Mouse (Mus musculus) retina, postnatal 1 day (tissue): ENCODE measurements around the gene Zfp979.
"Not testable (repeated sequence)": the region's sequence is repeated elsewhere in the genome, so short reads cannot be mapped to it uniquely, and the experiment has no call there.

Experiments
- DNase-seq: peaks from one replicate; pipeline ENCODE4 v3.0.0-alpha.2; 2012

Zfp979 gene

DNA sequence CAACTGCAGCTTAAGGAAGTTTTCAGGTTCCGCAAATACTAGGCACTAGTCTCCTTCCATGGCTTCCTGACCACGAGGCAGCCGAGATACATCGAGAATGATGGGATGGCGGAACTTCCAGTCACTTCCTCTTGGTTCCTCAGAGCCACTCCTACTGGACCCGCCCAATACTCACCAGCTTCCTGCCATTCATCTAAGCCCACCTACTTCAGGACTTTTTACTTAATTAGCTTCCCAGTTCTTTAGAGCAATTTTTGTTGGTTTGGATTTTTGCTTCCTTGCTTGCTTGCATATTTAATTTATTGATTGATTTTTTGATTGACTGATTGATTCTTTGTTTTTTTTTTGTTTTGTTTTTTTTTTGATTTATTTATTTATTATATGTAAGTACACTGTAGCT lies at the start of gene Zfp979:
Gene Zfp979 (minus strand): TSS at position 101 of the 400 bp plus-strand sequence.
- DNase-seq, result not testable (repeated sequence)

DNA sequence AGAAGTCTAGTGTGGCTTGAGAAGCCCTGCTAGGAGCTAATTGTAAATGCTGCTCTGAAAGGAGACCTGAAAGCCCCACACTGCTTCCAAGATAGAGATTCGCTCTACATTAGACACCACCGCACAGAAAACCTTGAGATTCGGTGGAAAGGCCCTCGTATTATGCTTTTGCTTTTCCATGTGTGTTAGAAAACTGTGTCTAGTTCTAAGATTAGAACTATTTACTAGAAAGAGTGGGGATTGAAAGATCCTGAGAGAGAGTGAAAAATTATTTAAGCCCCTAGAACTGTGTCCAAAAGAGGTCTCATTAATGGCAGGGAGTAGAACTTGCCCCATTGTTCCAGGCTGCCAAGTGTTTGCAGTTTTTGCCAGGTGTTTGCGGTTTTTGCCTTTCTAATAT lies 12.9 kb upstream of the Zfp979 start:
- not testable (repeated sequence) for DNase-seq

DNA sequence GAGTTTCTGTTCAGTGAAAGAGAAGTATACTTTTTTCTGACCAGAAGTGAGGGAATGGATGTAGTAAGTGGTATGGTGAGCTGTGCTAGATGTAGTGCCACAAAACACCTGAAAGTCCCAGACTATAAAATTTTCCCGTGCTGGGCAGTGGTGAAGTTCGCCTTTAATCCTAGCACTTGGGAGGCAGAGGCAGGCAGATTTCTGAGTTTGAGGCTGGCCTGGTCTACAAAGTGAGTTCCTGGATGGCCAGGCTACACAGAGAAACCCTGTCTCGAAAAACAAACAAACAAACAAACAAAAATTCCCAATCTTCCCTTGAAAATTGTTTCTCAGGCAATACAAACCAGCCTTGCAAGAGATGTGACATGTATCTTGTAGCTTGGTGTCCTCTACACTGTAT lies 5.1 kb upstream of the Zfp979 start:
- DNase-seq, result not testable (repeated sequence)

DNA sequence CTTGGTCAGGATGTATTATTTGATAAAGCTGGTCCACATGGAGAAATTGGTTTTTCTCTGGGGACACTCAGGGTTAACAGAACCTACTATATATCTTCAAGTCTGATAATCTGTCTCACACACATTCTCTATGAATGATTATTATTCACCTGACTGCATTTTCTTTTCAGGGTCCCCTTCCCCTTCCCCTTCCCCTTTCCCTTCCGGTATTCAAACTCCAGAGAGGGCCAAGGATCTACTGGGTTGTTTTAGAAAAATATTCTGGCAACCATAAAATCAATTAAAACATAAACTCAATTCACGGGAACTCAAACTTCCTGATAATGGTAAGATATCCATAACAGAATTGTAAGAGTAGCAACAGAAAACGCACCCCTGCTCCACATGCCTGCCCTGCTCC lies 381 bp downstream of the Zfp979 start:
- DNase-seq, result not testable (repeated sequence)

DNA sequence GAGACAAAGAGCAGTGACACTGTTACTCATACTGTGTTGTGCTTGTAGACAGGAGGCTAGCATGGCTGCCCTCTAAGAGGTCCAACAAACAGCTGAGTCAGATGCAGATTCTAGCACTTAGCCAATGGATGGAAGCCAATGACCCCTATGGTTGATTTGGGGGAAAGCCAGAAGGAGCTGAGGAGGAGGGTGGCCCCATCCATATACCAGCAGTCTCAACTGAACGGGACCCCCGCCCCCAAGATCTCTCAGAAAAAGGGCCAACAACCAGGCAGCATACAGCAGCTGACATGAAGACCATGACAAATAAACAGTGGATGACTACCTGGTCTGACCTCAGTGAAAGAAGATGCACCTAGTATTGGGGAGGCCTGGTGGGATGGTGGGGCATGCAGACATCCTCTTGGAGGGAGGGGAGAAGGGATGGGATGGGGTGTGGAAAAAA lies 8.5 kb downstream of the Zfp979 start:
- not testable (repeated sequence) for DNase-seq

DNA sequence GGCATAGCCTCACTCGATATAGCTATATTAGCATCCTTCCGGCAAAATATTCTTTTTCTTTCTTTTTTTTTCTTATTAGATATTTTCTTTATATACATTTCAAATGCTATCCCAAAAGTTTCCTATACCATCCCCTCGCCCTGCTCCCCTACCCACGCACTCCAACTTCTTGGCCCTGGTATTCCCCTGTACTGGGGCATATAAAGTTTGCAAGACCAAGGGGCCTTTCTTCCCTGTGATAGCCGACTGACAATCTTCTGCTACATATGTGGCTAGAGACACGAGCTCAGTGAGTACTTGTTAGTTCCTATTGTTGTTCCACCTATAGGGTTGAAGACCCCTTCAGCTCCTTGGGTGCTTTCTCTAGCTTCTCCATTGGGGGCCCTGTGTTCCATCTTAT lies 35.8 kb downstream of the Zfp979 start:
- DNase-seq, result not testable (repeated sequence)

DNA sequence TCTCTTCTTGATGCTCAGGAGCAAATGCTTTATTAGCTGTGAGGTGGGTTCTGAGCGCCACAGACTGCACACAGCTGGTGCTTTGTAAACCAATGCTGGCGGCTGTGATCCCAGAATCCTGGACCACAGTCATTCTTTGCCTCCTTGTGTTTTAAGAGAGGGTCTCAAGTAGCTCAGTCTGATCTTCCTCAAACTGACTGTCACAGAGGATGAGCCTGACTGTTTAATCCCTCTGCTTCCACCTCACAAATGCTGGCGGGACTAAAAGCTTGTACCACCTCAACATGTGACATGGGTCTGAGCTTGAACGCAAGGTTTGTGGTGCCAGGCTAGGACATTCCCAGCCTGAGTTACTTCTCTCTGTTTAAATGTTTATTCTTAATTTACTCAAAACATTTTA lies 36.8 kb downstream of the Zfp979 start:
- DNase-seq, result no peak

DNA sequence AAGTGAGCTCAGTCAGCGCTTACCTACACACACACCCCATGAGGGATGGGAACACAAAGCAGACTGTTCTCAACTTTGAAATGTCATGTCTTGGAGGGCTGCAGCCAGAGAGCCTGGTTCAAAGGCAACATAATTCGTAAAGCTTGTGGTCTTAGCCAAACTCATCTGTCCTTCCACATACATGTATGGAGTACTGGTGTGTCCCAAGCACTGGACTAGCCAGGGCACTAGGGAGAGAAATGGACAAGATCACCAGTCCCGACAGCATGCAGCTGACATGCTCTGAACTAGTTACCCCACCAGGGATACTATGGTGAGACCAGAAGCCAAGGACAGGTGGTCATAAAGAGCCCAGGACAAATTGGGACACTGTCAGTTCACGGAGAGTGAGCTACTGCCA lies 38.5 kb downstream of the Zfp979 start:
- DNase-seq, result no peak

DNA sequence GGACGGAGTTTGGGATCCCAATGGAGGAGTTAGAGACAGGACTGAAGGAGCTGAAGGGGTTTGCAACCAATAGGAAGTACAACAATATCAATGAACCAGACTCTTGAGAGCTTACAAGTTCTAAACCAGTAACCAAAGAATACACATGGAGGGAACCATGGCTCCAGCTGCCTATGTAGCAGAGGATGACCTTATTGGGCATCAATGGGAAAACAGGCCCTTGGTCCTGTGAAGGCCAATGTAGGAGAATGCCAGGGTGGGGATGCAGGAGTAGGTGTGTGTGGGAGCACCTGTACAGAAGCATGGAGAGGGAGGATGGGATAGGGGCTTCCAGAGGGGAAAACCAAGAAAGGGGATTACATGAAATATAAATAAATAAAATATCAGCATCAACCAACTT lies 40.4 kb downstream of the Zfp979 start:
- DNase-seq, result no peak

DNA sequence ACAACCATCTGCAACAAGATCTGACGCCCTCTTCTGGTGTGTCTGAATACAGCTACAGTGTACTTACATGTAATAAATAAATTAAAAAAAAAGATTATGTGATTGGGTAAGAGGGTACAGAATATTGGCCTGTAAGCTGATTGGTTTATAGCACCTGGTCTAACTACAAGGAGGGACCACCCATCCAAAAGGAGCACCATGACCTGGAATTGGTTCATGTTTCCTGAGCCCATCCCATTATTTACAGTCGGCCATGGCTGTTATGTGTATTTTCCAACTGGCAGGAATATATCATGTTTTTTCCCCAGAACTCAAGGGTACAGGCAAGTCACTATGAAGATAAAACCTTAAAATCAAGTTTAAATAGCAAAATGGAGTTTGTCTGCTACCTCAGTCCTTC lies 43.5 kb downstream of the Zfp979 start:
- DNase-seq, result no peak

DNA sequence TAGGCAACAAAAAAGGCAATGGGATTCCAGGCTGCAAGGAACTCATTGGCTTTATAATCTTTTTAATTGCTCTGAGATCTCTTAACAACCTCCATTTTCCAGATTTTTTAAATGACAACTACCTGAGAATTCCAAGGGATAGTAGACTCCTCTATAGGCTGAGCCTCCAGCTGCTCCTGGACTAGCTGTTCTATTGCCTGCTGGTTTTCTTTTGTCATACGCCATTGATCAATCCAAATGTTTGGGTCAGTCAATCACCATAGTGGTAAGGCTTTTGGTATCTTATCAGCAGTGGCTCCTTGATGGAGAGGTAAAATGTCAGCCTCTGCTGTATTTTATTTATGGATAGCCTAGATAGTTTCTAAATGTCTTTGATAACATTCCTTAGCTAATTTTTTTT lies 44.6 kb downstream of the Zfp979 start:
- no peak for DNase-seq

DNA sequence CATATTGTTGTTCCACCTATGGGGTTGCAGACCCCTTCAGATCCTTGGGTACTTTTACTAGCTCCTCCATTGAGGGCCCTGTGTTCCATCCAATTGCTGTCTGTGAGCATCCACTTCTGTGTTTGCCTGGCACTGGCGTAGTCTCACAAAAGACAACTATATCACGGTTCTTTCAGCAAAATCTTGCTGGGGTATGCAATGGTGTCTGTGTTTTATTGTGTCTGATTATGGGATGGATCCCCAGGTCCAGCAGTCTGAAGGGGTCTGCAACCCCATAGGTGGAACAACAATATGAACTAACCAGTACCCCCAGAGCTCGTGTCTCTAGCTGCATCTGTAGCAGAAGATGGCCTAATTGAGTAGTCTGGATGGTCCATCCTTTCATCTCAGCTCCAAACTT lies 47.7 kb downstream of the Zfp979 start:
- not testable (repeated sequence) for DNase-seq

DNA sequence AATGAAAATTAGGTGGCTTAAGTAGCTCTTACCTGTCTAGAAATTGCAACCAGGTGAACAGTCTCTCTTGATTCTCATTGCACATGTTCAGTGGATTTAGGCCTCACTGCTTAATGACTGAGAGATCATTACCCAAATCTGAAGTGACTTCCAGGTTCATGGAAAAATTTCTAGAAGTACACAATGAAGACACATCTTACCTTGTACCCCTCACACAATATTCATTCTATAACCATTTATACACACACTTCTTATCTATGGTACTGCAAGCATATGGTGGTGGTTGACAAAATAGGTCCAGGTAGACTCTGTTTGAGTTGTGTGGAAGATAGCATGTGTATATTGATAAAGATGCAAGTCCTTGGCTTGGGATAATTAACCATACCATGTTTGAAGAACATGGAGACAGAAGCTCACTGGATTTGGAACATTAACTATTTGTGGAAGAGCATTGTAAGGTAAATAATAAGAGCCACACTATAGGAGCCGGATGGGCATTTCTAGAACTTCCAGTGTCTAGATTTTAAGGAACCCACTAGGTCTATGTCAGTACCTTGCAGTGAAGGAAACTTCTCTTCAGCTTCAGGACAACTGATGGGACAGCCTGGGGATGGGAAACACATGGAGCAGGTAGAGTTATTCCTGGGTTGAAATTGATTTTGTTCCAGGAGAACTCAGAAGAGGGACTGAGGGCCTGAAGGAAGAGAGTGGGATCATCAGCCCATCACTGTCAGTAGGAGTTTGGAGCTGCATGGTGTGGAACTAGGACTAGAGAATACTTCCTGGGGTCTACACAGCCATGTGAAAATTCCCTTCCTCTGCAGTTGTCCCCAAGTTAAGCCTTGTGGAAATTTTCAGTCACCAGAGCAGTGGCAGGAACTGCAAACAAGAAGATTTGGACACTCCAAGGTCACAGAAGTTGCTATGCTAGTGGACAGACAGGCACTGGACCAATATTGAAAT lies 55.5 kb downstream of the Zfp979 start:
- DNase-seq, result no peak

DNA sequence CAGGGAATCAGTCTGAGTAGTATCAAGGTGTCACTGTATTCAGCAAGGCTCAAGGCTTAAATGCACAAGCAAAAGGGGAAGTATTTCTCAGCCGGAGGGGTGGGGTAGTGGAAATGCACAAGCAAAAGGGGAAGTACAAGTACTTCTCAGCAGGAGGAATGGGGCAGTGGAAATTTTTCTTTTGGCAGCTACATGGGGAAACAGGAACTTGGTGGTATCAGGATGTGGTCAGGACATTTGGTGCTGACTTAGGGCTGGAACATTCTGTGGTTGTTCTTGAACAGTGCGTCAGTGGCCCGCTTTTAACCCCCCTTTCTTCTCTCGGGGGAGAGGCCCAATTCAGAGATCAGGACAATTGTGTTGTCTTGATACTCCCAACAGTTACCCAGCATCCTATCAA lies 62.9 kb downstream of the Zfp979 start:
- DNase-seq, result not testable (repeated sequence)

DNA sequence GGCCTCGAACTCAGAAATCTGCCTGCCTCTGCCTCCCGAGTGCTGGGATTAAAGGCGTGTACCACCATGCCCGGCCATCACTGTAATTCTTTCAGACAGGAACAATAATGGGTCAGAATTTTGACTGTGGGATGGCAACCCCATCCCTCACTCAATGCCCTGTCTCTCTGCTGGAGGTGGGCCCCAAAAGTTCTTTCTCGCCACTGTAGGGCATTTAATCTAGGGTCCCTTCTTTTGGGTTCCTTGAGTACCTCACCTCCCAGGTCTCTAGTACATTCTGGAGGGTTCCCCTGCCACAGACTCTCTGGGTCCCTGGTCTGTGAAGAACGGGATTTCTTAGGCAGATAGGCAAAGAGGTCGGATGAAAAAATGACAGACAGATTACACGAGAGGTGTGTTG lies 71.2 kb downstream of the Zfp979 start:
- DNase-seq, result not testable (repeated sequence)

DNA sequence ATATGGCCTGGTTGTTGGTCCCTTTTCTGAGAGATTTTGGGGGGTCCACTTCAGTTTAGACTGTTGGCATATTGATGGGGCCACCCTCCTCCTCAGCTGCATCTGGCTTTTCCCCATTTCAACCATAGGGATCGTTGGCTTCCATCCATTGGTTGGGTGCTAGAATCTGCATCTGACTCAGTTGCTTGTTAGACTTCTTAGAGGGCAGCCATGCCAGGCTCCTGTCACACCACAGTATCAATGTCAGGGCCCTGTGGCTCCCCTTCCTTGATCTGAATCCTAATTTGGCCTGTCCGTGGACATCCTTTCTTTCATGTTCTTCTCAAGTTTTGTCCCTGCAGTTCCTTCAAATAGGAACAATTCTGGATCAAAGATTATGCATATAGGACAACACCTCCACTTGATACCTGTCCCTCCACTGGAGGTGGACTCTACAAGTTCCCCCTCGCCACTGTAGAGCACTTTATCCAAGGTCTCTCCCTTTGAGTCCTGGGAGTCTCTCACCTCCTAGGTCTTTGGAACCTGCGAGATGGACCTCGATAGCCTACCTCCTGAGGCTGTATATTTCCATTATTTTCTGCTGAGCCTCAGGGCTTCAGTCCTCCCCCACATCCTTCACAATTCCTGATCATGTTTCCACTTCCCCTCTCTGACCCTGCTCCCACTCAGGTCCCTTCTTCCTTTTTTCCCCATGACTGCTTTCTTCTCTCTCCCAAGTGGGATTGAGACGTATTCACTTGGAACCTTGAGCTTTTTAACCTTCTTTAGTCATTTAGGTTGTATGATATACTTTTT lies 76.7 kb downstream of the Zfp979 start:
- no peak for DNase-seq
